Mouse (Mus musculus) right cerebral cortex, postnatal 10 days (tissue): ENCODE data around the gene Slc12a9.

Source experiments
- DNase-seq, 2 experiments: peaks; one replicate each; pipeline ENCODE4 v3.0.0; 2021; ENCODE audit warnings: low spot score in 2 of 2

Slc12a9 gene

DNA sequence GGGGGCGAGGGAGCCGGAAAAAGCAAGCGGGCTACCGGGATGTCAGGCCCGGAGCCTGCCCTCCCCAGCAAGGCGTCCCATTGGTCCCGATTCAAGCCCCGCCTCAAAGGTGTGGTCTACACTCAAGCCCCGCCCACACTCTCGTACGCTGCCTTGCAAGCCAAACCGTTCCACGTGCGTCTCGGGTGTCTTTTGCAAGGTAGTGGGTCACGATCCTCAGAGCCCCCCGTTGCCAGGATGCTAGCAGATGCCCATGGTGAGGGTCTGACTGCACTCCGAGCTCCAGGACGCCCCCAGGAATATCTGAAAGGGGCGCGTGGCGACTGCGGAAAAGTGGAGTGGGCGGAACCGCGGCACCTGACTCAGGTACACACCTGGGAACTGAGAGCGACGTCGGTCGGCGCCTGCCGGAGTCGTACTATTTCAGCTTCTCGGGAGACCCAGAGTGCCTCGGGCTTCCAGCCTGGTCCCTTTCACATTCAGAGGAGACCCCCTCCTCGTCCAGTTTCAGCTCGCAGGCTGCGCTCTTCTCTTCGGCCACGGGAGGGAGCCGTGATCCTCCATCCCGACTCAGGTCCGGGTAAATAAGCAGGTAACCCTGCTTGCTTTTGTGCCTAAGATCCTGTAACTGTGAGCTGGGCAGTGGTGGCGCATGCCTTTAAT lies at the start of gene Slc12a9:
Slc12a9 (minus strand) TSS at position 86 of the 663 bp plus-strand sequence.
- DNase-seq = peak; percentile 96 to 97

DNA sequence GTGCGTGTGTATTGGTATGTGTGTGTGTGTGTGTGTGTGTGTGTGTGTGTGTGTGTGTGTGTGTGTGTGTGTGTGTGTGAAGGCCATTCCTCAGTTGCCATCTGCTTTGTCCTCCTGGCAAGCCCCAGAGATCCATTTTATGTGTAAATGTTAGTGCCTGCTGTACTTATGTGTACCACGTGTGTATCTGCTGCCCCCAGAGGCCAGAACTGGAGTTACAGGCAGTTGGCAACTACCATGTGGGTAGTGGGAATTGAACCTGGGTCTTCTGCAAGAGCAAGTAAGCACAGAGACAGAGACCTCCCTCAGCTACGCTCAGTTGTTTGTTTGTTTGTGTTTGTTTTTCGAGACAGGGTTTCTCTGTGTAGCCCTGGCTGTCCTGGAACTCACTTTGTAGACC lies 47.8 kb upstream of the Slc12a9 start:
- DNase-seq = peak; percentile 44 to 65

DNA sequence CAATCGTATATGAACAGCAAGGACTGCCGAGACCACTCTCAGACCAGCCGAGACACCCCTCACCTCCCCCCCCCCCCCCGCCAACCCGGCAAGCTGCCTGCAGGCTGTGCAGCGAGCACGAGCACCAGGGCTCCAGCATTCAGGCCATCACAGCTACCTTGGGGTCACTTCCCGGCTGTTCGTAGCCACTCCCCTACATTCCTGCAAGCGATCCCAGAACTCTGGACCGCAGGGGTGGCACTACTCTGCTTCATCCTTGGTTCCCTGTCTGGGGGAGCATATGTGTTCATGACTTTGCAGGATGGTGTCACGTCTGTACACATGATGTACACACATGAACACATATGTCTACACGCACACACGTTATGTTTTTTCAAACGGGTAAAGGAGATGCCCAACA lies 44.2 kb upstream of the Slc12a9 start:
- DNase-seq = no peak

DNA sequence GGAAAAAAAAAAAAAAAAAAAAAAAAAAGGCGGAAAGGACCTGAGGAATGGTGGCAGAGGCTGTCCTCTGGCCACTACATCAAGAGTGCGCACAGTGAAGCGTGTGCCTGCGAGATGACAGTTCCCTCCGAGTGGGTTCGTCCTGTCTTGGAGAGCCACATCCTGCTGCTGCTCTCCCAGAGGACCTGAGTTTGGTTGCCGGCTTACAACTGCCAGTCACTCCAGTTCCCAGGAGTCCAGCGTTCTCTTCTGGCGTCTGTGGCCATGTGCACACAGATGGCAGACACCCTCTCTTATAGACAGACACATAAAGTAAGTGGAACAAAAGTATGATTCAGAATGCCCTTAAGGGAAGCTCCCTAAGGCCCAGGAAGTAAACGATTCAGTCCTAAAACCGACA lies 43.8 kb upstream of the Slc12a9 start:
- DNase-seq = no peak

DNA sequence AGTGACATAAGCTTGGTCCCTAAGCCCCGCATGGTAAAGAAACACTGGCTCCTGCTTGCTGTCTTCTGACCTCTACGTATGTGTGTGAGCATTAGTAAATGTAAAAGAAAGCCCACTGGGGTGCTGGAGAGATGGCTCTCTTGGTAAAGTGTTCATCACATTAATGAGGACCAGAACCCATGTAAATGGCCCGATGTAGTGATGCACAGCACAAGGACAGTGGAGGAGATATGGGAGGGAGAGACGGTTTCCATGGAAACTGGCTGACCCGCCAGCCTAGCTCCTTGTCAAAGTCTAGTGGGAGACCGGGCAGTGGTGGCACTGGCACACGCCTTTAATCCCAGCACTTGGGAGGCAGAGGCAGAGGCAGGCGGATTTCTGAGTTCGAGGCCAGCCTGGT lies 43.3 kb upstream of the Slc12a9 start:
- no peak for DNase-seq

DNA sequence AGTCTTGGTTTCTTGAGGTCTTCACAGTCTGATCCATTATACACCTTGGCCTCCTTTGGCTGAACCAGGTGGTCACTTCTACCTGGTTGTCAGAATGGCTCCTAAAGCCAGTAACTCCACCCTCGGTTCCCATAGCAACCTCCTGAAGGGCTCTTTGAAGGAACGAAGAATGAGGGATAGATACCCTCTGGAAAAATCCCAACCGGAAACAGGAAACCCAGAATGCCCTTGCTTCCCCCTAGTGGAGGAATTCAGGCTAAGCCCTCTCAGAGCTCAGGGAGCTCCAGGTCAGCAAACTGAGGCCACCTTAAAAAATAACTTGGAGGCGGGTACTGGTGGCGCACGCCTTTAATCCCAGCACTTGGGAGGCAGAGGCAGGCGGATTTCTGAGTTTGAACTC lies 42.8 kb upstream of the Slc12a9 start:
- DNase-seq = no peak

DNA sequence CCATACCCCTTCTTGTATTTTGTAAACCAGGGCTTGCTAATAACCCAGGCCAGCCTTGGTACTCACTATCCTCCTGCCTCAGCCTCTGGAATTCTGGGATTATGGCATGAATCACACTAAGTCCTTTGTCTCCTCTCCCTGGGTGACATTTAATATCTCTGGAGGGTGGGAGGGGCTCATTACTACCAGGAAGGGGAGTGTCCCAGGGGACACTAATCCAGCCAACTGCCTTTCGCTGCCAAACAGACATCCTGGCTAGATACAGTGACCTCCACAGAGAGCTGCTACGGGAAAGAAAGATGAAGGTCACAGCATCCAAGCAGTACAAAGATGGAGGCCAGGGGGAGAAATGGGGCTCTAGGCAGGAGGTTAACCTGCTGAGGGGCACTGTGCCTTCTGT lies 42.2 kb upstream of the Slc12a9 start:
- DNase-seq = no peak

DNA sequence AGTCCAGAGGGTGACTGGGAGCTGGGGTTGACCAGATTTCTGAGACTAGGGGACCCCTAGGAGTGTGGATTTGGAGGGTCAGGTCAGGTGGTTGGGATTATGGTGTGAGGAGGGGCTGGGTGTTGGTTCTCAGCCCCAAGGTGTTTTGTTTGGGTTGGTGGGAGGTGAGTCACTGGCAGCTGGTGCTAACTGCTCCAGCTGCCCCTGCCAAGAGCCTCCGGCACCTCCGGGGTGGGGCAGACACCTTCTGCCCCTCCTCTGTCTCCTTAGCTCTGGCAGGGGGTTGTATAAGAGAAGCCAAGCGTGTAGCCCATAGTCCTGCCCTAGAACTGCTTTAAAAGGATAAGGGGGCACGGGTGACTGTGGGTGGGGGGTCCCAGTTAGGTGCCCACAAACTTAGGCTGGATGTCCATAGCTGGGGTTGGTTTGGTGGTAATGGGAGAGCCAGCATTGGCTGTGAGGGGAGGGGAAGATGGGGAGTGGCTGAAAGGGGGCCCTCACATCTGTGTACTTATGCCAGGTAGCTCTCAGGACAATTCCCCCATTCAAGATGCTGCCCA lies 41.2 kb upstream of the Slc12a9 start:
- DNase-seq = no peak

DNA sequence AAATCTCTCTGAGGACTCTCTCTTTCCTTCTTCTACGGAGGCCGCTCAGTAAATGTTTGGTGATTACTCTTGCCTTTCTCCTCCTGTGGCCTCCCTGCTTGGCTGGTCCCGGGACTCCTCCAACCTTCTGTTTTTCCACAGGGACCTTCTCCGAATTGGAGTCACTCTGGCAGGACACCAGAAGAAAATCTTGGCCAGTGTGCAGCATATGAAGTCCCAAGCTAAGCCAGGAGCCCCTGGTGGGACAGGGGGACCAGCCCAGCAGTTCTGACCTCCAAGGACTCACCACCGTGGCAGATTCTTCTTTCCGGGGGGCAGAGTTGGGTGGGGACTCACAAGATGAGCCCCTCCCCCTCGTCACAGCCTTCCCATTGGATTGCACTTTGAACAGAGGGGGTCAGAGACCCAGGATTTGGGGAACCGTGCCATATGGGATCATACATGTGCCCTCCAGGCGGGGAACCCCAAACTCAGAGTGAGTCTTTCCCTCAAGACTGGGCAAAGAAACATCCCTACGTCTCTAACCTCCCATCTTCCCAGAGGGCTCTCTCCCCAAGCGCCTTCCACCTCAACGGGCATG lies 40.1 kb upstream of the Slc12a9 start:
- no peak for DNase-seq

DNA sequence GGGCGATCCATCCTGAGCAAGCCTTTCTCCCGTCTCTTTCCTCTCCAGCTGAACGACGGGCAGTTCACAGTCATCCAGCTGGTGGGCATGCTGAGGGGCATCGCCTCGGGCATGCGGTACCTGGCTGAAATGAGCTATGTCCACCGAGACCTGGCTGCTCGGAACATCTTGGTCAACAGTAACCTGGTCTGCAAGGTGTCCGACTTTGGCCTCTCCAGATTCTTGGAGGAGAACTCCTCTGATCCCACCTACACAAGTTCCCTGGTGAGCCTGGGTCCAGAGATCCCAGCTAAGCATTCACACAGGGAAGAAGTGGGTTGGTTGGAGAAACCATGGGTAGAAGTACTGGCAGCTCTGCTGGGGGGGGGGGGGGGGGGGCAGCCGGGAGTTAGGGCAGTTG lies 36.3 kb upstream of the Slc12a9 start:
- no peak for DNase-seq

DNA sequence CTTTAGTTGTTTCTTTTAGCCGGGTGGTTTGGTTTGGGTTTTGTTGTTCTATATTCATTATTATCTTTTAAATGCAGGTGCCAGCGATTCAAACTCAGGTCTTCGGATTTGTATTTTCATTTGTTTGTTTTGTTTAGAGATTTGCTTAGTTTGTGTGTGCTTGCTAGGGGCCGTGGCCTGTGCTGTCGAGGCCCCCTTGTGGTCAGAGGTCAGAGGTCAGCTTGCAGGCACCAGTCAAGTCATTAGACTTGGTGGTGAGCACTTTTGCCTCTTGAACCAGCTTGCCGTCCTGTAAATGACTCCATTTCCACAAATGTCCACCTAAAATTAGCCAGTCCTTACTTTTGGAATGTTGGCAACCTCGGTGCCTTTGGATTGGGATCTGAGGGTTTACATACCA lies 25.0 kb upstream of the Slc12a9 start:
- no peak for DNase-seq

DNA sequence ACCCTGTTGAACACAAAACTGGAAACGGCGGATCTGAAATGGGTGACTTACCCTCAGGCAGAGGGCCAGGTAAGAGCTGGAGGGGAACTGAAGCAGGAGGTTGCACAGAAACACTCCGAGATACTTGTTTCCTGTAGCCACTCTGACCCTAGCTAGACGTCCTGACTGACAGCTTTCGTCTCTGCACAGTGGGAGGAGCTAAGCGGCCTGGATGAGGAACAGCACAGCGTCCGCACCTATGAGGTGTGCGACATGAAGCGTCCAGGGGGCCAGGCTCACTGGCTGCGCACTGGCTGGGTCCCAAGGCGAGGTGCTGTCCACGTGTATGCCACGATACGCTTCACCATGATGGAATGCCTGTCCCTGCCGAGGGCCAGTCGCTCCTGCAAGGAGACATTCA lies 20.7 kb upstream of the Slc12a9 start:
- no peak for DNase-seq

DNA sequence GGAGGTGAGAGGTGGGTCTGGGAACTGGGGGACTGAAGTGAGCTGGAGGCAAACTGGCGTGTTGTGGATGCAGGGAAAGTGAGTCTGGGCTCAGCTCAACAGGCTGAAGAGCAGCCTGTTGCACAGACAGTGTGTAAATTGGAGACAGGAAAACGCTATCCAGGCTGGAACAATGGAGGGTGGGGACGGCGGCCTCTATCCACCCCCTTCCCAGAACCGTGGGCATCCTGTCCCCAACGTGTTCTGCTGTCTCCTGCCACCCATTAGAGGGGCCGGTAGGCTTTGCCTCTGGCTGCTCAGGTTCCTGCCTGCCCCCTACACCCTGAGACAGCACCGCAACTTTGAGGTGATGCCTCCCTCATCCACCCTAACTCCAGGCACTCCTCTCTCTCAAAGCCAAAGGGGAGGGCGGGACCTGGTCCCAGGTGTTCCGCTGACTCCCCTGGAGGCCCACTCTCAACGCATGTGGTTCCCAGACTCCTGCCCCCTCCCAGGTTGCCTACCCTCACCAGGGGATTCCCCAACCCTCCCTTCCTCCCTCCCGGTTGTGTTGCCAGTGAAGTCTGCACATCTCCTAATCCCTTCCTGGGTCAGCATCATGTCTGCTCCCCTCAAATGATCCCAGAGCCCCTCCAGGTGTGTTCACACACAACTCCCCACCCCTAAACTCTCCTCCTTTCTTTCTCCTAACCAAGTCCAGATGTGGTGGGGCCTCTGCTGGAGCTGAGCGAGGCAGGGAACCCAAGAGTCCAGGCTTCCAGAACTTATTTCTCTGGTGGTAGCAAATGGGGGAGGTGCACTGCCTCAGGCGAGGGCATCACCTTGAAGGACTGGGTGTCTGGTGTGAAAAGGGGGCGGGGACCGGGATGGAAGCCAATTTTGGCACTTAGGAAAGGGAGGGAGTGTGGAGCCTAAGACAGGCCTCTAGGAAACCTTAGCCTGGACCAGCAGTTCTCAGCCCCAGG lies 18.9 kb upstream of the Slc12a9 start:
- no peak for DNase-seq

DNA sequence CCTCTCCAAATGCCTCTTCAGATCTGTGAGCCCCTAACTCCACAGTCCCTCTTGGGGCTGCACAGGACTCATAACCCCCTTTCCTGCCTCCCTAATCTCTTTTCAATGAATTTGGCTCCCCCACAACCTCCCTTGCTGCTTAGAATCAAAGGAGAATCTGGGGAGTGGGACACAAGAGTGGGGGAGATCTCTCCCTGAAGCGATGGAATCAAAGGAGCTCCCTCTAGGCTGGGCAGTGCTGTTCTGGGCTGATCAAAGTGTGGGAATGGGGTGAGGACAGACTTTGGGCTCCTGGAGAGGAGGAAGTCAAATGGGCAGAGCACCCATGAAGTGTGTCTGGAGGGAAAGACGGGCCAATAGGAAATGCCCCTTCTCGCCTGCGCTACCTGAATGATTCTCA lies 18.0 kb upstream of the Slc12a9 start:
- DNase-seq = no peak

DNA sequence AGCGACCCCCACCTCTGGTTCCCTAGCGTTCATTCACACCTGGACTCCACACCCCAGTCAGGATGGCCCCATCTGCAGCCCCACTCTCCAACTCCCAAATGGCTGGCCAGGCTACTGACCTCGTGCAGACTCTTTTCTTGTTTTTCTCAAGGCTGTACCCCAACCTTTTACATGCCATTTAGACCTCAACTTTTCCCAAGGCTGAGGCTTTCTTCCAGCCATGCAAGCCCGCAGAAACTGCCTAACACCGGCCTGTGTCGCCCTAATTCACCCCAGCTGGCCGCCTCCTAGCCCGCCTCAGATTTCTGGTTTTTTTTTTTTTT lies 17.6 kb upstream of the Slc12a9 start:
- DNase-seq = no peak

DNA sequence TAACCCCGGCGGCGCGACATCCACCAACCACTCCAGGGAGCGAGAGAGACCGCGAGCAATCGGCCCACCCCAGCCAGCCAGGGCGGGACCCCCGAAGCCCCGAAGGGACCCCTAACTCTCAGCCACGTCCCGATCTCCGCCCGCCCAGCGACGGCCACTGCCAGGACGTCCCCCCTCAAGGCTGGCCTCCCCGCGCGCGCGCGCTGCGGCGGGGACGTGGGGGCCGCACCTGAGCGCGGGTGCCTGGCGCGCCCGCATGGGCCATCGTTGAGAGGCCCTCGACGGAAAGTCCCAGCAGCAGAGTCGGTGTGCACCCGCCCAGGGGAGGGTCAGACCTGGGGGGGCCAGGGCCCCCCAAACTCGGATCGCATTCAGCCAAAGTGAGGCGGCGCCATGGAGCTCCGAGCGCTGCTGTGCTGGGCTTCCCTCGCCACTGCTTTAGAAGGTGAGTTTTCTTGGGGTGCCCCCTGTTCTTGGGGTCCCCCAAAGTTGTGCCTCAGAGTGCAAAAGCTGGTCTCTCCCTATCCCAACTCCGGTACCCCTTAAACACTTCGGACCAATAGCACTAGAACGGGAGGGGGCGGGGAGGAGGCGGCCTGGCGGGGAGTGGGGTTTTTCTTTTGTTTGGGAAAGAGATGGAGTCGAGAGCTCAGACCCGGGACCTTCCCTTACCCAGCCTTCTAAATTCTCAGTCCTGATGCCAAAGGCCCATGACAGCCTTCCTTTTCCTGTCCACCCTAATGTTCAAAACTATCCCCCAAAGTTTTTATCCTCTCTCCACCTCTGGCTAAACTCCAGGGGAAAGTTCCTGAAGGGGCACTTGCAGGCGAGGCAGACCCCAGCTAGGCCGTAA lies 17.0 kb upstream of the Slc12a9 start:
- DNase-seq = no peak

DNA sequence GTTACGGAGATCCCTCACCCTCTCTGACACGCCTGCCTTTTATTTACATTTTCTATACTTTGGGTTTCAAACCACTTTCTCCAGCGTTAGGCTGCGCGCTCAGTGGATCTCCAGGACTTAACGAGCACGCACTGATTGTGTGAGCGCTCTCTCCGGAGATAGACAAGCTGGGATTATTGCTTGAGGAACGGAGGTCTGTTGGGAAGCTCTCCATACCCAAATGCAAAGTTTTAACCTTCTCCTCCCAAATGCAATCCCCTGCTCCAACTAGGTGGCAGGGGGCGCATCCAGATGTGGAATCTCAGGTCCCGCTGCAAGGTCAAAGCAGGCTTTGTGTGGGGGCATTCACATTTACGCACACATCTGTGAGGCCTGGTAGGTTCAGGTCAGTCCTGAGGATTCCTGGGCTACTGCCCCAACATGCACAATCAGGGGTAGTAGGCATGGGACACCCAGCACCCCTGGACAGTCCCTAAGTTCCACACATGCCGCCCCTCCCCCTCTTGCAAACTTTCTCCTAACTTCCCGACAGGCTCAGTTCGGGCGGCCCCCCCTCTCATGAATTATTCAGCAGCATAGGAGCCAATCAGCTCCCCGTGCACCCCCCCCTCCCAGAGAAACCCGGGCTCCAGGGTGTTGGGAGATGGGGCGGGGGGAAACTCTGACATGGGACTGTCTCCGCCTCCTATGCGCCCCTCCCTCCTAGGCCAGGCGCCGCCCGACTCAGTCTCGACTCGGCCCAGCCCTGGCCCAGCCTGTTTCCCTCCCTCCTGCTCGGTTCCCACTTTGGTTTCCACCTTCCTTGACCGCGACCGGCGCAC lies 16.2 kb upstream of the Slc12a9 start, which contains the start of gene Ephb4:
Ephb4 (plus strand) TSS at position 726 of the 821 bp plus-strand sequence.
- peak; percentile 81 to 85 for DNase-seq

DNA sequence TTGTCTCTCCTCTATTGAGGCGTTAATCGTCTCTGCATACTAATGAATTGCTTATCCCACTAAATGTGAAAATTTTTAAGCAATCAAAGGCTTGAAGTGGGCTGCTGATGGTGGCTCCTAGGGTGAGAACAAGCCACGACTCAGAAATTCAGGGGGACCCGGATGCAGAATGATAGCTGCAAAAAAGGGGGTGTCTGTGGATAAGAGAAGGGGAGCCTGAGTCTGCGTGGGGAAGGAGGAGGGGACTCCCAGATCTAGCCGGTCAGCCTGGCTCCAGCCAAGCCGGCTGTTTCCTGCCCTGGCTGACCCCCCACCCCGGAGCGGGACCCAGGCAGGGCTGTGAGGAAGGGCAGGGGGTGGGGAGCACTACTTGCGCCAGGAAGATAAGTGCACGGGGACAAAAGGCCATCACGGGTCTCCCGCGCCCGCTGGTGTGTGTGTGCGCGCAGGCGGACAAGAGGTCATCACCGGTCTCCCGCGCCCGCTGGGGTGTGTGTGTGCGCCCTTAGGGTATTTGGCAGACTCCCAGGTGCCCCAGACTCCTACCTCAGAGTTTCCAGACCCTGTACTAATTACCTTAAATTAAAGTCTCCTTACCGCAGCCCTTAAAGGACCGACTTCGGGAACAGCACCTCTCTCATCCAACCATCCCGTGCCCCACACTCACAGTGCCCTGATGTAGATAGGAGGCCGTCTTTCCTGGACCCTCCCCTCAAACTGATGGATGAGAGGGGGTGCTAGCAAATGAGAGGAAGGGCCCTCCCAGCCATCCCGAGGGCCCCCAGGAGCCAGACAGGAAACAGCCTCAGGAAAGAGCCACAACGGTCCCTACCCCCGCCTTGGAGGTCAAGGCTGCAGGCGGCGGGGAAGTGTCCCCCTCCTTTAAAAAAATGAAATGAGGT lies 15.3 kb upstream of the Slc12a9 start:
- no peak for DNase-seq

DNA sequence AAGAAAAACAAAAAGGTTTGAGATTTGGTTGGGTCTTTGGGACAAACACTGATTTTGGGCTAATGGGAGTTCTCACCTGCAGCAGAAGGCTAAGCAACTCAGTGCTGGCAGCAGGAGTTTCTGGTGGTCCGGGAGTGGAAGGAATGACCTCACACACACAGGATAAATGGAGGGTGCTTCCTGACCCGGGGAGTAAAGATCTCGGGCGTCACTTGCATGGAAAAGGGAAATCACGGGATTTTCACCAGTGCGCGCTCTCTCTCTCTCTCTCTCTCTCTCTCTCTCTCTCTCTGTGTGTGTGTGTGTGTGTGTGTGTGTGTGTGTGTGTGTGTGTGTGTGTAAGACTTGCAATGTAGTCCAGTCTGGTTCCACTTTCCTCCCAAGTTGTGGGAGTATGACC lies 14.5 kb upstream of the Slc12a9 start:
- no peak for DNase-seq

DNA sequence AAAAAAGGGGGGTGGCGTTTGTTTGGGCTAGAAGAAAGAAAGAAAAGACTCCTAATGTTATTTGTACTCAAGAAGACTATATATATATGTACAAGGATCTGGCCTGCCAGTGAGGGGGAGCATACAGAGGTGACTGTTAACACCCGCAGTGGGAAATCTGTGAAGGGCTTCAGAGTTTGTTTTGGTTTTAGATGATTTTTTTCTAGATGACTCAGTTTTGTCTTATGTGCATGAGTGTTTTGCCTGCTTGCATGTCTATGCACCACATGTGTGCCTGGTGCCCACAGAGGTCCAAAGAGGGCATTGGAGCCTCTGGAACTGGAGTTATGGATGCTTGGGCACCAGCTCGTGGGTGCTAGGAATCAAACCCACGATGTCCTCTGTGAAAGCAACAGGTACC lies 13.6 kb upstream of the Slc12a9 start:
- DNase-seq = no peak
